Mouse (Mus musculus) hindbrain, postnatal 0 days (tissue): ENCODE measurements around the gene Vezf1. TPM values are rescaled to one million over a fixed set of nuclear protein-coding genes. Genes with fewer than 3 reads are reported as not detected.

ENCODE experiments used
- ATAC-seq: fragments of 200-750 bp; cut with Nextera tagmentation; 2 replicates; pipeline ENCODE4 v1.8.0; 2017; ENCODE audit warnings: mild to moderate bottlenecking, moderate TSS enrichment, moderate library complexity
- DNase-seq: peaks from one replicate; pipeline ENCODE4 v3.0.0-alpha.2; 2015; ENCODE audit warnings: low spot score
- H3K27ac ChIP-seq: fragments of 300-500 bp; sonication (generic); 2 replicates; pipeline ENCODE4 v1.5.1; 2014; ENCODE audit warnings: mild to moderate bottlenecking
- H3K27me3 ChIP-seq: fragments of 300-500 bp; sonication (generic); 2 replicates; pipeline ENCODE4 v1.6.1; 2014; ENCODE audit warnings: low read length, mixed read lengths; ENCODE audit not compliant: insufficient read depth
- H3K36me3 ChIP-seq: fragments of 300-500 bp; sonication (generic); 2 replicates; pipeline ENCODE4 v1.6.1; 2014; ENCODE audit warnings: low read length, mixed read lengths; ENCODE audit not compliant: insufficient read depth
- H3K4me1 ChIP-seq: fragments of 300-500 bp; sonication (generic); 2 replicates; pipeline ENCODE4 v1.6.1; 2014; ENCODE audit warnings: antibody characterized with exemption, low read length, mixed read lengths; ENCODE audit not compliant: insufficient read depth
- H3K4me2 ChIP-seq: fragments of 300-500 bp; sonication (generic); 2 replicates; pipeline ENCODE4 v1.6.1; 2014; ENCODE audit warnings: low read depth, mild to moderate bottlenecking, low read length, moderate library complexity, mixed read lengths
- H3K4me3 ChIP-seq: fragments of 300-500 bp; sonication (generic); 2 replicates; pipeline ENCODE4 v1.5.1; 2014; ENCODE audit warnings: low read length
- H3K9ac ChIP-seq: fragments of 300-500 bp; sonication (generic); replicated peaks from 2 replicates; pipeline ENCODE4 v1.6.1; 2014; ENCODE audit warnings: mild to moderate bottlenecking, low read length, moderate library complexity, mixed read lengths
- H3K9me3 ChIP-seq: fragments of 300-500 bp; sonication (generic); 2 replicates; pipeline ENCODE4 v1.6.1; 2016; ENCODE audit warnings: low read length, mixed read lengths
- CTCF ChIP-seq: IDR thresholded peaks from 2 replicates; pipeline ENCODE4 v1.5.1; 2016; ENCODE audit warnings: antibody characterized with exemption, control low read depth, low read depth
- WGBS: fragments of 180-500 bp; shearing (Covaris S2); extraction: QIAGEN DNeasy Blood & Tissue Kit; methylation state at CpG from one replicate; pipeline ENCODE4 v1.1.7; 2014; 5-methylcytosine and 5-hydroxymethylcytosine counted together
- polyA plus RNA-seq: library from polyadenylated mRNA; unstranded; fragments of >200 nt; fragmentation: Nextera tagmentation; extraction: Ambion mirVana; gene quantifications from 2 replicates; pipeline ENCODE4 v1.2.1, GENCODE M21; 2015
- total RNA-seq: library from RNA; depleted of rRNA; stranded (reverse); fragments of >200 nt; gene quantifications from 2 replicates; pipeline ENCODE4 v1.2.3, GENCODE M21; 2014

Vezf1 gene
- total and polyA plus RNA-seq, 2 experiments from 2014 or later: 31.9 to 33.5 TPM

DNA sequence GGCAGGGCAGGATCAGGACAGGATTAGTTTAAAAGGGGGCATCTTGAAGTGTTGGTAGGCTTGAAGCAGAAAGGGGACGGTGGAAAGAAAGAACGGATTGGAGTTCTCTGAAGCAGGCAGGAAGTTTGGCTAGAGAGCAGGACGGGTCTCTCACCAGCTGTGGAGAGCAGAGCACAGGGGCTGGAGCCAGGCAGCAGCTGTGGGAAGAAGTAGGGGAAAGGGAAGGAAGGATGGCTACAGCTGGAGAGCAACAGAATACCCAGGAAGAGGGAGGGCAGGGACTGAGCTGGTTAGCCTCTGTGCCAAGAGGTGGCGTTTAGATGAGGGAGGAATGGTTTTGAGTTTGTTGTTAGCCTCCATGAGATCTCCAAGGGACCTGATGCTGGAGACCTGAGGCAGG, 29.1 kb downstream of the Vezf1 start:
- DNase-seq (no peak), ATAC-seq (no peak)
- H3K4me2 ChIP-seq: peak overlapping the region; percentile 82
- no peak for TF ChIP-seq CTCF
- H3K4me1 ChIP-seq: peaks cover 17% of the 10 kb centered on the region
- H3K27ac ChIP-seq: peak overlapping the region; percentile 36; the same call in 1 of the 2 replicates
- H3K9ac ChIP-seq: 0 out of 2 replicates have a peak overlapping the region, but pooled peaks have one; percentile 18
- H3K4me3 ChIP-seq: no peak overlapping the region
- no peaks in the 10 kb centered on the region for H3K36me3 ChIP-seq
- no peaks in the 10 kb centered on the region for H3K9me3 ChIP-seq
- no peaks in the 10 kb centered on the region for H3K27me3 ChIP-seq
- 19% methylated on average over 4 of the region's 4 CpGs for WGBS

DNA sequence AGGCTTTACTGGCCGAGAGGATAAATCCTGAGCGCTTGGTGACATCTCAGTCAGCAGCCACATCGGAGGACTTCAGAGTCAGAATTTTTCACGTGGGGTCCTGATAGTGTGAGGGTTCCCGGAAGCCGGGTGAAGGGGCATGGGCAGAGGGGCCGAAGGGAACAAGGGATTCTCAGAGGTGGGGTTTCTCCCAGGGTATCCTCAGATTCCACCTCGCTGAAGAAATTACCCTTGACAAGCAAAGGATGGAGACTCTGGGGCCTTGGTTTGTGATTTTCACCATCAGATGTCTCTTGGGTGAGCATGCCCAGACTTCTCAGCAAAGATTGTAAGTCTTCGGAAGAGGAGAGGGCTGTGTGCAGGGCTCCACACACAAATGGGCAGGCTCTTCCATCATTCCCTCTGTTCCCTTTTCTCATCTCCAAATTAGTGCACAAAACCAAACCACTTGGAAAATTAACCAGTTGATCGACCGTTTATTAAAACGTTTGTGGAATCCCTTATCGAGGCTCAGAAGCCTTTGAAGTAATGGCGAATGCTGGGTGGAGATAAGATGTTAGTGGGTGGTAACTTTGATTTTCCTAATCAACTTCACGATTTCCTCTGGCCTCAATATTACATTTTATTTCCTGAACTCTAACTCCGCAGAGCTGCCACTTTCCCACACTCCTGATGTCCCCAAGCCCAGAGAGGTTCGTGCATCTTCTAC, 30.1 kb downstream of the Vezf1 start, which contains the start of gene Cuedc1:
Cuedc1 (plus strand) TSS at position 38 of the 709 bp plus-strand sequence.
- 24% methylated on average over 17 of the region's 17 CpGs for WGBS
- TF ChIP-seq CTCF: no peak
- peak within 1 kb of the TSS; percentile 97 for H3K9ac ChIP-seq
- peak within 1 kb of the TSS; percentile 87 for H3K4me3 ChIP-seq
- H3K4me2 ChIP-seq: peak within 1 kb of the TSS; percentile 82
- H3K27ac ChIP-seq: peak within 1 kb of the TSS; percentile 95
- H3K36me3 ChIP-seq: no peaks in the 10 kb centered on the region
- H3K27me3 ChIP-seq: no peaks in the 10 kb centered on the region
- no peaks in the 10 kb centered on the region for H3K9me3 ChIP-seq
- H3K4me1 ChIP-seq: peaks cover 17% of the 10 kb centered on the region
- ATAC-seq (no peak), DNase-seq (no peak)

DNA sequence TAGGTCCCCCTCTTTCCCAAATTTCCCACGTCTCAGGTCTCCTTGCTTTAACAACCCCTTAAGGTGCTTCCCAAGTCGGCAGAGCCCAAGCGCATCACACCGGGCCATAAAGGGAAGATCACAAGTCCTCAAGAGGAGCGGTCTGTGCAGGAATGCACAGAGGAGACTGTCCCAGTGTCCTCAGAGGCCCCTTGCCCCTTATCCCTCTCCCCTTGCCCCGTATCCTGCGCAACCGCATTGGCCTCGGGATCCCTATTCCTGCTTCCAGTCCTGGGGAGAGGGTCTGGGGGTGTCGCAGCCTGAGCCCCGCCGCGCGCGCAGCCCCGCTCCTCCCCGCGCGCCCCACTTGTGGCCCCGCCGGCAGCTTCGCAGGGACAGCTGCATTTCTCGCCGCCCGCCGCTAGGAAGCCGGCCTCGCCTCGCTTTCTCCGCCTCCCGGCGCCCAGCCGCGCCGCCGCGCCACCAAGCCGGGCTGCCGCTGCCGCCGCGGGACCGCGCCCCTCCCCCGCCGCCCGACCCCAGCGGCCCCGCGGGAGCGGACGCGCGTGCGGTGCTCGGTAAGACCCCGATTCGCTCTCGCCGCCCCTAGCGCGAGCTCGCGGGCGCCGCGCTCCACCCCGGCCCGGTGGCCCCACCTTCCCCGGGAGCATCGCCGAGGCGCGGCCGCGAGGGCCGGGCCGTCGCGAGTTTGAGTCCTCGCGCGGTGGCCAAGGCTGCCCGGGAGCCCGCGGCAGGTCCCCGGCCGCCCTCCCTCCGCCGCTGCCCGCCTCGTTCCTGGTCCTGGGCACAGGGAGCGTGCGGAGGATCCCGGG, 30.9 kb downstream of the Vezf1 start:
- Histone ChIP-seq H3K27me3 (no peaks in the 10 kb centered on the region), H3K9ac (peak overlapping the region; percentile 97), H3K36me3 (no peaks in the 10 kb centered on the region), H3K4me2 (peak overlapping the region; percentile 82), H3K9me3 (no peaks in the 10 kb centered on the region), H3K4me3 (peak overlapping the region; percentile 87), H3K27ac (peak overlapping the region; percentile 95), H3K4me1 (peaks cover 17% of the 10 kb centered on the region)
- ATAC-seq: peak; percentile 76
- TF ChIP-seq CTCF: no peak
- WGBS: under 1% methylated on average over 56 of the region's 95 CpGs
- DNase-seq: peak; percentile 86

DNA sequence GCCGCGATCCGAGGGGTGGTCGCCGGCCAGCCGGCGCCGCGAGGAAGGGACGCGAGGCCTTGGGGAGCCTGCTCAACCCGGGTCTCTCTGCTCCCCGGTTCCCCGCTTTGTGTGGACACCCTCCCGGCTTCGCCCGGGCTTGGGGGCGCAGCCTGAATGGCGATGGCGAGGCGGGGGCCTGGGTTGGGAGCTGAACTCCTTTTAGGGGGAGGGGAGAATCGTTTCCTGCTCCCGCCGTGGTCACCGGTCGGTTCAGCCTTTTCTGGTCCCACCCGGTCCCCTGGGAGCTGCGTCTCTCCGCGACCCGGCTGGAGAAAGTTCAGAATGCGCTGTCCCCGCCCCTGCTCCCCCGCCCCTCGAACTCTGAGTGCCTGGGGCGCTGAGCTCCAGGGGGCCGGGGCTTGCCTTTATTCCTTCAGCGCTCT, 31.5 kb downstream of the Vezf1 start:
- H3K27ac ChIP-seq: peak overlapping the region; percentile 95
- TF ChIP-seq CTCF: no peak
- peak; percentile 78 for DNase-seq
- no peaks in the 10 kb centered on the region for H3K36me3 ChIP-seq
- no peaks in the 10 kb centered on the region for H3K9me3 ChIP-seq
- 1% methylated on average over 33 of the region's 38 CpGs for WGBS
- H3K4me2 ChIP-seq: peak overlapping the region; percentile 82
- H3K9ac ChIP-seq: peak overlapping the region; percentile 97
- peaks cover 17% of the 10 kb centered on the region for H3K4me1 ChIP-seq
- H3K4me3 ChIP-seq: peak overlapping the region; percentile 87
- no peaks in the 10 kb centered on the region for H3K27me3 ChIP-seq
- ATAC-seq: peak; percentile 50

DNA sequence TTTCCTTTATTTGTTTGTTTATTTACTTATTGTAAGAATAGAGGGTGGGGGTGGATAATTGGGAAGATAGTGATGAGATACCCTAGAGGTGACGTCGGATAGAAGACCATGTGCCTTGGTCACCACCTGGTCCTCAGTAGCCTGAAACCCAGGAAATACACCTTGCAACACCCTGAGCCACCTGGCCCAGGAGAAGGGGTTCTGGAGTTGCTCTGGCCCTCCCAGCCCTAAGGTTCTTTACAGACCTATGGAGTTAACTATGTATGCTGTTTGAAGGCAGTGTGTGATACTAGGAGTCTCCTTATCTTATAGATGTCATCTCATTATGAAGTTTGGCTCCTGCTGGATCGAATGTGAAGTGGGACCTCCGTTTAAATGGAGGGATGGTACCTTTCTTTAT, 32.1 kb downstream of the Vezf1 start:
- DNase-seq (no peak), ATAC-seq (no peak)
- Histone ChIP-seq H3K4me1 (peaks cover 17% of the 10 kb centered on the region), H3K4me2 (peak overlapping the region; percentile 82), H3K27ac (peak overlapping the region; percentile 41), H3K4me3 (peak overlapping the region; percentile 87), H3K27me3 (no peaks in the 10 kb centered on the region), H3K9me3 (no peaks in the 10 kb centered on the region), H3K9ac (peak overlapping the region; percentile 30; the same call in 1 of the 2 replicates), H3K36me3 (no peaks in the 10 kb centered on the region)
- 33% methylated on average over 4 of the region's 4 CpGs for WGBS
- no peak for TF ChIP-seq CTCF

DNA sequence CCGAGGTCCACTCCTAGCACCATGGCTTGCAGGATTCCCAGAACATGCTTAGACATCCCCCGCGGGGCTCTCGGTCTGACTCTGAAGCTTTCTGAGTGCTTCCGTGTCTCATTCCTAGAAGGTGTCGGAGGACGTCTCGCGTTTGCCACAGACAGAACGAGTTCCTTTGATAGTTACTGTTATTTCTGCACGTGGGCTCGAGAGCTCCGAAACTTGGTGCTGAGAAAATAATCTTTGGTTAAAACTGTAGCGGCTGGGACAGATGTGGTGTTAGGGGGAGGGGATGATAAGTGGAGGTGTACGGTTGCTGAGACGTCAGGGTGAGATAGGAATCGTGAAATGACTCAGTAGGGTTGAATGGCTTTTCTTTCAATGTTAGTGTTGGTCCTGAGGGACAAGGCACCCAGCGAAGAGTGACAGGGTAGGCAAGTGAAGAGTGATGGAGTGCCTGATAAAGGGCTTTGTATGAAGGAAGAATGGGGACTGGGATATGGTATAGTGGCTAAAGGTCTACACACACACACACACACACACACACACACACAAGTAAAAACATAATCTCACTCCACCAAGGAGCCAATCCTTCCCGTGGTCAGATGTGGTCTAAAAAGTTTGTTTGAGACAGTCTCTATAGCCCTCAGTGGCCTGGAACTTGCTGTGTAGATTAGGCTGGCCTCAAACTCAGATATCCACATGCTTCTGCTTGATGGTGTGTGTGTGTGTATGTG, 35.3 kb downstream of the Vezf1 start:
- 92% methylated on average over 19 of the region's 19 CpGs for WGBS
- Histone ChIP-seq H3K27me3 (no peaks in the 10 kb centered on the region), H3K27ac (no peak overlapping the region), H3K4me3 (no peak overlapping the region), H3K36me3 (no peaks in the 10 kb centered on the region), H3K9me3 (no peaks in the 10 kb centered on the region), H3K4me2 (no peak overlapping the region), H3K9ac (no peak overlapping the region), H3K4me1 (peaks cover 11% of the 10 kb centered on the region)
- no peak for DNase-seq
- no peak for ATAC-seq
- no peak for TF ChIP-seq CTCF
